Mouse (Mus musculus) olfactory bulb, adult 2 months (tissue): ENCODE measurements around the gene Olfr331. TPM values are rescaled to one million over a fixed set of nuclear protein-coding genes. Genes with fewer than 3 reads are reported as not detected.
"Not testable (repeated sequence)": the region's sequence is repeated elsewhere in the genome, so short reads cannot be mapped to it uniquely, and the experiment has no call there.

ENCODE experiments used
- H3K27ac ChIP-seq: fragments of 200-500 bp; 2 replicates; pipeline ENCODE4 v1.5.1; 2012; ENCODE audit warnings: low read depth, low read length; ENCODE audit not compliant: insufficient read depth
- H3K4me1 ChIP-seq: fragments of 200-500 bp; 2 replicates; pipeline ENCODE4 v1.6.1; 2012; ENCODE audit warnings: low read length; ENCODE audit not compliant: control insufficient read depth, insufficient read depth
- H3K4me3 ChIP-seq: fragments of 200-500 bp; 2 replicates; pipeline ENCODE4 v1.5.1; 2012; ENCODE audit warnings: mild to moderate bottlenecking, low read depth, low read length, moderate library complexity; ENCODE audit not compliant: insufficient read depth
- CTCF ChIP-seq: fragments of 200-500 bp; IDR thresholded peaks from 2 replicates; pipeline ENCODE4 v1.5.1; 2012; ENCODE audit warnings: low read depth, mild to moderate bottlenecking, low read length, moderate library complexity; ENCODE audit not compliant: insufficient read depth
- POLR2A ChIP-seq: fragments of 200-500 bp; IDR thresholded peaks from 2 replicates; pipeline ENCODE4 v1.6.1; 2012; ENCODE audit warnings: mild to moderate bottlenecking, low read depth, low read length, moderate library complexity; ENCODE audit not compliant: insufficient read depth
- WGBS: fragments of 180-500 bp; shearing (Covaris S2); methylation state at CpG from one replicate; pipeline ENCODE4 v1.1.7; 2018; 5-methylcytosine and 5-hydroxymethylcytosine counted together
- polyA plus RNA-seq: library from polyadenylated mRNA; stranded (reverse); fragments of >200 nt; gene quantifications from 2 replicates; pipeline ENCODE4 v1.2.4, GENCODE M21; 2012; ENCODE audit warnings: low replicate concordance; ENCODE audit not compliant: missing spikeins, insufficient read depth, insufficient read length

The Olfr331 gene
- polyA plus RNA-seq = not detected in 2 replicates

GRCm38 (mm10) chr11:58502472-58502871 lies at the start of gene Olfr331:
Gene Olfr331 (minus strand): TSS chr11:58502572.
- not testable (repeated sequence) for H3K4me1 ChIP-seq, H3K27ac ChIP-seq, H3K4me3 ChIP-seq

- TF ChIP-seq CTCF (no peak), POLR2A (no peak)
- no peak within 1 kb of the TSS for H3K27ac ChIP-seq
- H3K4me3 ChIP-seq = no peak within 1 kb of the TSS
- WGBS = 81% methylated on average over 5 of the region's 5 CpGs
- no peaks in the 10 kb centered on the region for H3K4me1 ChIP-seq
These were observed 44.0 kb upstream of the Olfr331 start, which contains the start of gene Olfr329-ps for GRCm38 (mm10) chr11:58546322-58546721. Gene Olfr329-ps (minus strand): TSS chr11:58546422.

DNA sequence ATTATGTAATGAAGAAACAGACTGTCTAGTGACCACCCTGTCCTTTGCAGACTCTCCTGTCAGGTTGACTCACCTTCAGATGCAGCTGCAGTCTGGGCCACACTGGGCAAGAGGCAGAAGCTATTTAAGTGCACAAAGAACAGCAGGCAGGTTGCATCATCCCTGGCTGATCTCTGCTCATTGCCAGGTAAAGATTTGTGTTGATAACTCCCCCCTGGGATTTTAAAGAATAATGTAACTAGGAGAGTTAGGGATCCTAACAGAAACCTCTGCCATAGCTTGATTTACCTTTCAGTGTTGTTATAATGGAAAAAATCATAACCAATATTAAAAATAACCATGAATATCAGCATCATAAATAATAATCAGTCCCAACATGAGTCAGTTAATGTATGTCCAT lies 32.4 kb upstream of the Olfr331 start, which contains the start of gene Olfr330:
Olfr330 (minus strand) TSS at position 101 of the 400 bp plus-strand sequence.
- H3K4me3 ChIP-seq, H3K27ac ChIP-seq, H3K4me1 ChIP-seq: not testable (repeated sequence)

GRCm38 (mm10) chr11:58519756-58520155 lies 17.4 kb upstream of the Olfr331 start:
- H3K4me3 ChIP-seq, H3K27ac ChIP-seq, H3K4me1 ChIP-seq: not testable (repeated sequence)
- WGBS = 86% methylated on average over 7 of the region's 9 CpGs

DNA sequence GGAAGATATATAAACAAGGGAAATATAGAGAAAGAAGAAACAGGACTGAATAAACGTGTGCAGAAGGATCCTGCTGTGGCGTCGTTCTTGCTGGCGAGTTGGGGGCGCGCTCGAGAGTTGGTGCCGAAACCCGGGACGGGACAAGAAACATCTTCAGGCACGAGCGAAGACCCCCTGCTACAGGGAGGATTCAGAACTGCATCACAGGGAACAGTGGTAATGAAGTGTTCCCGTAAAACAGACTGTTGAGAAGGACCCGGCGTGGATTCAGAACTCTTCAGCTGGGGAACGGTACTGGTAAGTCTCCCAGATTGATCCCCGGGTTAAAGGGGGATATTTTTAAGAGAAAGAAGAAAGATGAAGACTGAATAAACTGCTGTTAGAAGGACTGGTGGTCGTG lies 16.5 kb upstream of the Olfr331 start:
- not testable (repeated sequence) for H3K4me1 ChIP-seq, H3K4me3 ChIP-seq, H3K27ac ChIP-seq
- WGBS = 94% methylated on average over 18 of the region's 18 CpGs

DNA sequence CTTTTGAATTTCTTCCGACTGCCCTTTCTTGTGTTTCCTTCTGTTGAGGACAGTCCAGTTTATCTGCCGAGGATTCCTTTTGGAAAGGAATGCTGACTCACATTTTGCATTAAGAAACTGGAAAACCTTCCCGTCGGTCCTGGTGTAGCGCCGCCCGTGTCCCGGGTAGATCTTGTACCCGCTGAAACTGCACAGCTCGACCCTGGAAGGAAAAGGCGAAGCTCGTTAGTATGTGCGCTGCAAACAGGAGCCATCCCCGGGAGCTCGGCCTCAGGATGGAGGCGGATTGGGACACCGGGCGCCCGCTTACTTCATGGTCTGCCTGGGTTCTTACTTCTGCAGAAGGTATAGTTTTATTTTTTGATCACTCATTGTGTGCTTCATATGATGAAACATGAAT lies 6.7 kb upstream of the Olfr331 start:
- not testable (repeated sequence) for H3K4me1 ChIP-seq, H3K4me3 ChIP-seq, H3K27ac ChIP-seq
- 83% methylated on average over 19 of the region's 19 CpGs for WGBS

DNA sequence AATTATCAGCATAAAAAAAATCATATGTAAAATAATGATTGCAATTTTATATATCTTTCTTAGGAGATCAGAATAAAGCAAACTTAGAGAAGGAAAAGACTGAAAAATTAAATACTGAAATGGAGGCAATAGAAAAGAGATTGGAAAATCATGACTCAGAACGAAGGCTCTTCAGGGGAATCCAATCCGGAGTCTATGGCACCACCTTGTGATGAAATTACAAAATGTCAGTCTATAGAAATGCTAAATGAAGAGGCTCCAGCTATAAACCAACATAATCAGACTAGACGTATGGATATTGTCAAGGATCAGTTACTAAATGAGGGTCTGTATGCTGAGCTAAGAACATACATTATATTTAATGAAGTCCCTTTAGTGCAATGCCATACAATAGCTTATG lies 3.1 kb downstream of the Olfr331 start:
- Histone ChIP-seq H3K27ac (no peak overlapping the region), H3K4me3 (no peak overlapping the region), H3K4me1 (no peaks in the 10 kb centered on the region)
- no peak for TF ChIP-seq CTCF
- TF ChIP-seq POLR2A = no peak
- WGBS = 35% methylated on average over 3 of the region's 3 CpGs

DNA sequence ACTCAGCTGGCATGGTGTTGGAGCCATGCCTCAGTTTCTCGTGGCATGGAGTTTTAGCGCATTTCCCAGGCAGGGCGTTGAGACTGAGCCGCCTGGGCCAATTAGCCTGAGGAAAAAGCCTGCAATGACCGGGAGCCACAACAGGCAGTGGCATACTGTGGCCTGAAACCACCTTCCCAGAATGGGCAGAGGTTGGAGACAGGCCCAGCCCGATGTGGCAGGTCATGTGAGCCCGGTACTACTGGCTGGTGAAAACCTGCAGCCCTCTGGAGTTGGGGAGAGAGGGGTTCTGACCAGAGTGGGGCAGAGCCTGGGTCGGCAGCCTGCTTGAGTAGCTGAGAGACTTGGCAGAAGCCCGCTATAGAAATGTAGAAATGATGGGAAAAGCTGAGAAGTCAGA lies 3.6 kb downstream of the Olfr331 start:
- no peaks in the 10 kb centered on the region for H3K4me1 ChIP-seq
- no peak overlapping the region for H3K27ac ChIP-seq
- no peak overlapping the region for H3K4me3 ChIP-seq
- WGBS = 77% methylated on average over 9 of the region's 9 CpGs
- TF ChIP-seq CTCF (no peak), POLR2A (no peak)

GRCm38 (mm10) chr11:58492455-58492854 lies 9.9 kb downstream of the Olfr331 start, which contains the start of gene Olfr332:
Gene Olfr332 (minus strand): TSS chr11:58492555.
- no peak within 1 kb of the TSS for H3K4me3 ChIP-seq
- no peak for TF ChIP-seq POLR2A
- 70% methylated on average over 2 of the region's 2 CpGs for WGBS
- H3K4me1 ChIP-seq = no peaks in the 10 kb centered on the region
- H3K27ac ChIP-seq = no peak within 1 kb of the TSS

DNA sequence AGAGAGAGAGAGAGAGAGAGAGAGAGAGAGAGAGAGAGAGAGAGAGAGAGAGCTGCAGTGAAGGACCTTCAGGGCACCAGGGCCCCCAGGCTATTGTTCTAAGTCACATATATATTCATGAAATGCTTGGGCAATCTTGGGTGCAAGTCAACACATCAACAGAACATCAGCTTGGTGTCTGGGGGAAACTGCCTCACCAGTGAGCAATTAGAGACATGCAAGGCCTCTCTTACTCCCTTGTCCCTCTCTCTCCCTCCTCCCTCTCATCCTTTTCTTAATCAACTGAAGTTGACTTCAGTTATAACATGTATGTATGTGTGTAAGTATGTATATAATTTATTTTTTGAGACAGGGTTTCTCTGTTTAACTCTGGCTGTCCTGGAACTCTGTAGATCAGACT lies 40.2 kb downstream of the Olfr331 start, which contains the start of gene Olfr30:
Olfr30 (minus strand) TSS at position 101 of the 400 bp plus-strand sequence.
- TF ChIP-seq POLR2A = no peak
- no peak for TF ChIP-seq CTCF
- no peak within 1 kb of the TSS for H3K27ac ChIP-seq
- H3K4me1 ChIP-seq = no peaks in the 10 kb centered on the region
- H3K4me3 ChIP-seq = no peak within 1 kb of the TSS

GRCm38 (mm10) chr11:58453592-58453991 lies 48.8 kb downstream of the Olfr331 start:
- H3K27ac ChIP-seq = no peak overlapping the region
- no peaks in the 10 kb centered on the region for H3K4me1 ChIP-seq
- no peak for TF ChIP-seq CTCF
- no peak overlapping the region for H3K4me3 ChIP-seq
- 67% methylated on average over 4 of the region's 4 CpGs for WGBS
